Mouse (Mus musculus): ENCODE measurements around the gene Cox6b2.

- TF ChIP-seq POLR2A (IDR thresholded peaks at IDR 0.05; ENCODE audit: control insufficient read depth, extremely low read depth, insufficient read depth, low read length, poor library complexity) (no peak), CTCF (IDR thresholded peaks at IDR 0.05; ENCODE audit: borderline replicate concordance, control insufficient read depth, extremely low read depth, insufficient read depth, low read length, poor library complexity) (no peak)
Measured at GRCm38 (mm10) chr7:4702334-4702733, 50.6 kb downstream of the Cox6b2 start.
